Mouse (Mus musculus): Measurements from ENCODE around the gene Slc5a2.

DNA sequence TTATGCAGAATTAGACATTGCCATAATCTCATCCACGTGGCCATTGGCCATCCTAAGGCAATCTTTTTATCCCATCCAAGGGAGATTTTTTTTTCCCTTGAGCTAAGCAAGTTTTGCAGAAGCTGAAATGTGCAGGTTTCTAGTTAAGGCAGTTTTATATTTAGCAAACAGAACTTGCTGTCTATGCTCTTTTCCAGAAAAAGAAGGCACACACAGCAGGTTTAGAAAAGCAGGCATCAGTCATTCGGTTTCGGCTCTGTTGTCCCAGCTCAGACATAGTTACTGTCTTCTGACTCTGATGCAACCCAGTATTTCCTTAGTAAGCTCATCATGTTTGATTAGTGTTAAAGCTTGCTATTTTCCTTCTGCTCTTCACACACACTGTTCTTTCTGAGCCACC is 44.5 kb upstream of the Slc5a2 start:
- TF ChIP-seq POLR2A (IDR thresholded peaks at IDR 0.05; ENCODE audit: insufficient read depth, low read depth, low read length): no peak
- no peak for TF ChIP-seq CTCF (IDR thresholded peaks at IDR 0.05)
